Mouse (Mus musculus) ES-Bruce4 (cell line): ENCODE measurements around the gene Wdr73.

Experiments
- CTCF ChIP-seq: IDR thresholded peaks from one replicate; pipeline ENCODE4 v1.8.1; 2011; ENCODE audit warnings: low read depth, low read length
- POLR2A ChIP-seq: IDR thresholded peaks from one replicate; pipeline ENCODE4 v1.8.1; 2011; ENCODE audit warnings: low read length; ENCODE audit not compliant: insufficient read depth

GRCm38 (mm10) chr7:80864831-80865230 lies 36.2 kb downstream of the Wdr73 start:
- TF ChIP-seq CTCF (no peak), POLR2A (no peak)
